Mouse (Mus musculus): ENCODE results near the gene Rai14. TPM values are rescaled to one million over a fixed set of nuclear protein-coding genes. Genes with fewer than 3 reads are reported as not detected.

Gene Rai14
- polyA plus RNA-seq, 1 experiment from 2014 or later = 4.8 TPM

- no peak for ATAC-seq
- WGBS (ENCODE audit: insufficient replicate concordance) = 61% methylated on average over 1 of the region's 1 CpGs
- no peaks in the 10 kb centered on the region for H3K4me1 ChIP-seq (ENCODE audit: insufficient read depth)
These were observed 150.2 kb downstream of the Rai14 start for GRCm38 (mm10) chr15:10564201-10564600.

GRCm38 (mm10) chr15:10562281-10562680 is 152.1 kb downstream of the Rai14 start:
- H3K4me2 ChIP-seq (ENCODE audit: low read depth, low read length) = no peak overlapping the region
- no peaks in the 10 kb centered on the region for H3K9me3 ChIP-seq (ENCODE audit: low read length)
- no peak for TF ChIP-seq CTCF (IDR thresholded peaks at IDR 0.05; ENCODE audit: low read depth)
- H3K27ac ChIP-seq (ENCODE audit: low read depth) = no peak overlapping the region
- no peak overlapping the region for H3K9ac ChIP-seq (replicated peaks)
- no peaks in the 10 kb centered on the region for H3K4me1 ChIP-seq (ENCODE audit: insufficient read depth)
- no peaks in the 10 kb centered on the region for H3K27me3 ChIP-seq (ENCODE audit: insufficient read depth, low read length)
- no peak overlapping the region for H3K4me3 ChIP-seq (ENCODE audit: low read depth, low read length)
- H3K36me3 ChIP-seq (replicated peaks; ENCODE audit: insufficient read depth, low read length) = peaks cover 2% of the 10 kb centered on the region
- no peak for ATAC-seq
- DNase-seq = no peak

More at GRCm38 (mm10) chr15:10564201-10564600, 150.2 kb downstream of the Rai14 start:
- H3K4me3 ChIP-seq (ENCODE audit: low read depth, low read length) = no peak overlapping the region
- no peak overlapping the region for H3K9ac ChIP-seq (replicated peaks)
- no peak for TF ChIP-seq EP300 (IDR thresholded peaks at IDR 0.05; ENCODE audit: low read depth)
- no peak for TF ChIP-seq CTCF (IDR thresholded peaks at IDR 0.05; ENCODE audit: low read depth)
- peaks cover 5% of the 10 kb centered on the region for H3K9me3 ChIP-seq (ENCODE audit: low read length)
- H3K27me3 ChIP-seq (ENCODE audit: insufficient read depth, low read length) = no peaks in the 10 kb centered on the region
- H3K4me2 ChIP-seq (ENCODE audit: low read depth, low read length) = no peak overlapping the region
- peaks cover 9% of the 10 kb centered on the region for H3K36me3 ChIP-seq (replicated peaks; ENCODE audit: insufficient read depth, low read length)
- no peak overlapping the region for H3K27ac ChIP-seq (ENCODE audit: low read depth)
- no peak for DNase-seq

GRCm38 (mm10) chr15:10560005-10560404 is 154.4 kb downstream of the Rai14 start:
- H3K27me3 ChIP-seq (ENCODE audit: insufficient read depth, low read length) = no peaks in the 10 kb centered on the region
- no peak overlapping the region for H3K27ac ChIP-seq (ENCODE audit: low read depth)
- WGBS (ENCODE audit: insufficient replicate concordance) = 87% methylated on average over 7 of the region's 7 CpGs
- ATAC-seq (no peak), DNase-seq (no peak)
- no peaks in the 10 kb centered on the region for H3K4me1 ChIP-seq (ENCODE audit: insufficient read depth)
- no peak overlapping the region for H3K9ac ChIP-seq (replicated peaks)
- TF ChIP-seq CTCF (IDR thresholded peaks at IDR 0.05; ENCODE audit: low read depth) (no peak), EP300 (IDR thresholded peaks at IDR 0.05; ENCODE audit: low read depth) (no peak)
- no peaks in the 10 kb centered on the region for H3K9me3 ChIP-seq (ENCODE audit: low read length)
- no peak overlapping the region for H3K4me3 ChIP-seq (ENCODE audit: low read depth, low read length)
- no peaks in the 10 kb centered on the region for H3K36me3 ChIP-seq (replicated peaks; ENCODE audit: insufficient read depth, low read length)
- no peak overlapping the region for H3K4me2 ChIP-seq (ENCODE audit: low read depth, low read length)

GRCm38 (mm10) chr15:10558465-10558864 is 156.0 kb downstream of the Rai14 start, which contains the start of gene Ttc23l:
TSS of gene Ttc23l (minus strand) at chr15:10558668.
- no peak for DNase-seq
- H3K4me2 ChIP-seq (ENCODE audit: low read depth, low read length) = no peak within 1 kb of the TSS
- H3K27me3 ChIP-seq (ENCODE audit: insufficient read depth, low read length) = no peaks in the 10 kb centered on the region
- no peak within 1 kb of the TSS for H3K27ac ChIP-seq (ENCODE audit: low read depth)
- TF ChIP-seq EP300 (IDR thresholded peaks at IDR 0.05; ENCODE audit: low read depth) (no peak), CTCF (IDR thresholded peaks at IDR 0.05; ENCODE audit: low read depth) (no peak)
- H3K4me3 ChIP-seq (ENCODE audit: low read depth, low read length) = no peak within 1 kb of the TSS
- WGBS (ENCODE audit: insufficient replicate concordance) = 74% methylated on average over 13 of the region's 13 CpGs
- no peaks in the 10 kb centered on the region for H3K4me1 ChIP-seq (ENCODE audit: insufficient read depth)
- no peaks in the 10 kb centered on the region for H3K9me3 ChIP-seq (ENCODE audit: low read length)
- H3K36me3 ChIP-seq (replicated peaks; ENCODE audit: insufficient read depth, low read length) = no peaks in the 10 kb centered on the region
- no peak for ATAC-seq
- H3K9ac ChIP-seq (replicated peaks) = no peak within 1 kb of the TSS

- H3K36me3 ChIP-seq (replicated peaks; ENCODE audit: insufficient read depth, low read length) = no peaks in the 10 kb centered on the region
- ATAC-seq (no peak), DNase-seq (no peak)
- no peak overlapping the region for H3K27ac ChIP-seq (ENCODE audit: low read depth)
- no peak overlapping the region for H3K9ac ChIP-seq (replicated peaks)
- H3K4me1 ChIP-seq (ENCODE audit: insufficient read depth) = no peaks in the 10 kb centered on the region
- no peak overlapping the region for H3K4me2 ChIP-seq (ENCODE audit: low read depth, low read length)
- TF ChIP-seq EP300 (IDR thresholded peaks at IDR 0.05; ENCODE audit: low read depth) (no peak), CTCF (IDR thresholded peaks at IDR 0.05; ENCODE audit: low read depth) (no peak)
- H3K4me3 ChIP-seq (ENCODE audit: low read depth, low read length) = no peak overlapping the region
- H3K9me3 ChIP-seq (ENCODE audit: low read length) = no peaks in the 10 kb centered on the region
- H3K27me3 ChIP-seq (ENCODE audit: insufficient read depth, low read length) = no peaks in the 10 kb centered on the region
These were observed 160.1 kb downstream of the Rai14 start for GRCm38 (mm10) chr15:10554336-10554735.

GRCm38 (mm10) chr15:10540271-10541088 is 173.9 kb downstream of the Rai14 start:
- Histone ChIP-seq H3K9me3 (ENCODE audit: low read length) (no peaks in the 10 kb centered on the region), H3K36me3 (replicated peaks; ENCODE audit: insufficient read depth, low read length) (no peaks in the 10 kb centered on the region), H3K4me1 (ENCODE audit: insufficient read depth) (no peaks in the 10 kb centered on the region), H3K27ac (ENCODE audit: low read depth) (no peak overlapping the region), H3K4me3 (ENCODE audit: low read depth, low read length) (no peak overlapping the region), H3K9ac (replicated peaks) (no peak overlapping the region), H3K4me2 (ENCODE audit: low read depth, low read length) (no peak overlapping the region), H3K27me3 (ENCODE audit: insufficient read depth, low read length) (no peaks in the 10 kb centered on the region)
- ATAC-seq (no peak), DNase-seq (no peak)
- WGBS (ENCODE audit: insufficient replicate concordance) = 70% methylated on average over 16 of the region's 16 CpGs
- no peak for TF ChIP-seq CTCF (IDR thresholded peaks at IDR 0.05; ENCODE audit: low read depth)
- TF ChIP-seq EP300 (IDR thresholded peaks at IDR 0.05; ENCODE audit: low read depth) = no peak

Measured in liver, postnatal 0 days (tissue).